Mouse (Mus musculus): ENCODE data around the gene Cops7b.

- TF ChIP-seq CTCF (IDR thresholded peaks at IDR 0.05; ENCODE audit: extremely low read depth, insufficient read length, insufficient replicate concordance, low read depth, low read length) (no peak), POLR2A (IDR thresholded peaks at IDR 0.05; ENCODE audit: low read depth, low read length) (no peak)
Measured at GRCm38 (mm10) chr1:86542584-86542983, 40.1 kb upstream of the Cops7b start.
